Mouse (Mus musculus) layer of hippocampus, postnatal 14 days (tissue): ENCODE measurements around the gene Zbtb8a. TPM values are rescaled to one million over a fixed set of nuclear protein-coding genes. Genes with fewer than 3 reads are reported as not detected.

Experiments used
- DNase-seq, 2 experiments: peaks; one replicate each; pipeline ENCODE4 v3.0.0; 2021 to 2022; ENCODE audit warnings: low spot score in 2 of 2, mixed read lengths in 1 of 2
- total RNA-seq, 2 experiments: library from RNA; stranded (reverse); gene quantifications; 2 replicates each; pipeline ENCODE4 v1.2.3; 2021

Gene Zbtb8a
- total RNA-seq, 2 experiments from 2014 or later, result 6.1 to 6.3 TPM

DNA sequence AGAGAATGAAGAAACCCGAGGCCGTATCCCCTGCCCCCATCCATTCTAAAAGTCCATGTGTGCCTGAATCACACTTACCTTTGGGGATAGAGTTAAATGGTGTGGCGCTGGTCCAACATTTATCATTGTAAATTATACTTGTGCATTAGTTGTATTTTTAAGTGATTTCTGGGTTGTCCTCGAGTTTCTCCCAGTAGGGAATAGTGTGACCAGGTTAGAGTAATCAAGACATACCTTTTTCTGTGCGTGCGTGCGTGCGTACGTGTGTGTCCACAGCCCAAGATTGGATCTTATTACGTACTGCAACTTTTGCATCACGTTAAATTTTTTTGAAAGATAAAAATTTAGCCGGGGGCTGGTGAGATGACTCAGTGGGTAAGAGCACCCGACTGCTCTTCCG, 41.6 kb downstream of the Zbtb8a start:
- DNase-seq, result peak in 1 of 2 experiments; percentile 6

DNA sequence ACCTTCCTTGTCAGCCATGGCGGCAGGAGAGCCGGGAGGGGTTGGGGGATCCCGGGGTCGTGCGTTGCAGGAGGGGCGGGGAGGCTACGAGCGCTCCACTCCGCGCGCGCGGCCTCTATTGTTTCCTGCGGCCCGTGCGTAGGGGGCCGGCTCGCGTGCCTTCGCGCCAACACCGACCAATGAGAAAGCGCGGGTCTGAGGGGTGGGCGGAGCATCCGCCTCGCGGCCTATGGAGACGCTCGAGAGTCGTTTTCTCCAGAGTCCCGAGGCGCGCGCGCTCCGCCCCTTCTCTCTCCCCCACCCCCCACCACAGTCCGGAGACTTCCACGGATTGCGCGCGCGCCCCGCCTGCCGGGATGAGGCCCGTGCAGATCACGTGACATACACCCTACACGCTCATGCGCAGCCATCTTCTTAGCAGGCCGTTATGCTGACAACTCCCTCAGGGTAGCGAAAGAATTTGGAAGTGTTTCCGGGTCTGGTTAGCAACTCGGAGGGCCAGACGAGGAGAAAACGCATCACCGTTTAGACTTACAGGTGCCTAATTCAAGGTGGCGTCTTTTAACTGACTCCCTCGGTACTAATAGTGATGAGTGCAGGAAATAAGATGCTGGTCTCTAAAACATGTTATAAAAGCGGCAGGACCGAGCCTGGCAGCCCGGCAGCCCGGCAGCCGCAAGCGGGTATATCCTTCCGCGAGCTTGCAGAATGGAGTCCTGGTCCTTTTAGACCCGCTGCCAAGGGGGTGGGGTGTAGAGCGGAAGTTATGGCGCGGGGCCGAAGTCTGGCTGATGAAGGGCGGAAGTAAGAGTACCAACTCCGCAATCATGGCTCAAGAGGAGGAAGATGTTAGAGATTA, 42.5 kb downstream of the Zbtb8a start, which contains the start of the genes Rbbp4 and Zbtb8os:
Gene Rbbp4, minus strand, starts transcription at position 155 of the 859 bp plus-strand sequence.
Gene Zbtb8os, plus strand, starts transcription at position 480 of the 859 bp plus-strand sequence.
- DNase-seq, result peak; percentile 94 to 98

DNA sequence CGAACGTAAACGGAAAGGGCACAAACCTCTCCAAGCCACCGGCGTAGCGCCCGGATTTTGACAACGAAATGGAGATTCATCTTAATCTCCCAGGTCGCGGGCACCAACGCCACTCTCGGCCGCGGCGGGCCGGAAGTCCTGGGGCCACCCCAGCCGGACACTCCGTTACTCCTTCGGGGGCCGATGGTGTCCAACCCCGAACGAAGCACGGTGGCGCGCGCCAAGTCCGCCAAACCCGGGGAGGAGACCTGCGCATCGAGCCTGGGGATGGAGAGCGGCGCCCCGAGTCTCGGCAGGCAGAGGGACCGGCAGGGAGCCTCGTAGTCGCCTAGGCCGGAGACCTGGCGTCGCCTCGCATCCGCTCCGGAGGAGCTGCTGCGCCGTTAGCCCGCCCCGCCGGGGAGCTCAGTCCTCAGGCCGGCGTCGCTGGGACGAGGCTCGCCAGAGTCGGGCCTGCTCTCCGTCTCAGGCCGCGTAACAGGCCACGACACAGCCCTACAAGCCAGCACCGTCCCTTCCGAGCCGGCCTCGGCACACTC, 43.2 kb downstream of the Zbtb8a start:
- DNase-seq, result peak in 1 of 2 experiments; percentile 37

DNA sequence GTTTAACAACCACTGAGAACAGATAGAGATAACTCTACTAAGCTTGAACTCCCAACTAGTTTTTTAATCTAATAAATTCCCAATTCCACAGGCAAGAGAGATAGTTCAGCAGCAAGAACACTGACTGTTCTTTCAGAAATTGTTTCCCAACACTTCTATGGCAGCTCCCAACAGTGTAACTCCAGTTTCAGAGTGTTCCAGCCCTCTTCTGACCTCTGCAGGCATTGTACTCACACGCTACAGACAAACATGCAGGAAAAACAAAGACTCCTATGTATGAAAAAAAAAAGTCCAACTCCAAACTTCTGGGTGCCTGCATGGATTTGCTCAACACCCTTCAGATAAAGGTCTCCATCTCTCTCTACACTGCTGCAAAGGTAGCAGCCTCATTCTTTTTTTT, 45.1 kb downstream of the Zbtb8a start:
- no peak for DNase-seq

DNA sequence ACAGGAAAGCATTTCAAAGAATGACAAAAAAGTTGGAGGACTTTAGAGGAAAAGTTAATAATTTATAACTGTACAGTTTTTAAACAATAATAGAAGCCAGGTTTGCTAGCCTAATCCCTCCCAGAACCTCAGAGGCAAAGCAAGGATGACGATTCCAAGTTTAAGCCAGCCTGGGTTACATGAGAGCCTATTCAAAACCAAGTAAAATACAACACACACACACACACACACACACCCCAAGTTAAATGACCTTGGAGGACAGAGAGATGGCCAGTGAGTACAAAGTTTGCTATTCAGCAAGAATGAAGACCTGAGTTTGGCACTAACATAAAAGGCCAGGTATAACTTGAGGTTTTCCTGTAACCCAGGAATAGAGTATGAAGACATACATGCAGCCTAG, 51.7 kb downstream of the Zbtb8a start:
- DNase-seq, result no peak

DNA sequence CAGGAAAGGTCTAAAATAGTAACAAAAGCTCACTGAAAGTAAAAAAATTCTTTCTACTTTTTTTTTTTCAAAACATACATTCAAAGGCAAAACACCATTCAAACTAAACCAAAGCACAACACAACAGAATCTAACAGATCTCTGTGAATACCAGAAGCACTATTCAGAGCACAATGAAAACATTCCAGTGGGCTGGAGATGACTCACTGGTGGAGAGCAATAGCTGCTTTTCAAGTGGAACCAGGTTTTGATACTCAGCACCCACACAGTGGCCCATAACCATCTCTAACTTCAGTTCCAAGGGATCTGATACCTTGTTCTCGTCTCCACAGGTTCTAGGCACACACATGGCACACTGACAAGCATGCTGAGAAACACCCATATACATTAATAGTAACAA, 53.2 kb downstream of the Zbtb8a start:
- DNase-seq, result no peak

DNA sequence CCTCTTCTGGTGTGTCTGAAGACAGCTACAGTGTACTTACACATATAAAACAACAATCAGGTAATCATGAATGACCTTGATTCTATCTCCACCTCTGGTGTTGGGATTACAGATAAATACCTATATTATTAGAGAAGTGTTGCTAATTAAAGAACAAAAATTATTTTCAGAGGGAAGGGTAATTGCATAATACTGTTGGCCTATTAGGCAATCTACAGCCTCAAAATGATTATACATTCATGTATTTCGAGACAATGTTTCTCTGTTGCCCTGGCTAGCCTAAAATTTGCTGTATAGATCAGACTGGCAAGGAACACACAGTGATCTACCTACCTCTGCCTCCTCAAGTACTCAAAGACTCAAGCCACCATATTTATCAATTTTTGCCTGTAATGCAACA, 54.4 kb downstream of the Zbtb8a start:
- DNase-seq, result no peak

DNA sequence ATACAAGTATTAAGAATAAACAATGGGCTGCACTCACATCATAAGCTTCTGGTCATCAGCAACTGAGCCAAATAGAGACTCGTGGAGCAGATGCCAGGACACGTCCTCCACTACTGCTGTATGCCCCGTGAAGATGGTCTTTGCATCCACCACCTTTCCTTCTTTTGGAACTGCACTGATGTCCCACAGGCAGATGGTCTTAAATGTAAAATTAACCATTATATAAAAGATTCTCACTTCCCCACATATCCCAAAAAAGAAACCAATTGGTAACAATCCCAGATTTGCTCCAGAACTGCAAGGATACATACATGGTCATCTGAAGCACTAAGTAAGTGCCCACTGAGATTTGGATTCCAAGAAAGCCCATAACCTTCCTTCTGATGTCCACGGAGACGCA, 55.9 kb downstream of the Zbtb8a start:
- DNase-seq, result no peak

DNA sequence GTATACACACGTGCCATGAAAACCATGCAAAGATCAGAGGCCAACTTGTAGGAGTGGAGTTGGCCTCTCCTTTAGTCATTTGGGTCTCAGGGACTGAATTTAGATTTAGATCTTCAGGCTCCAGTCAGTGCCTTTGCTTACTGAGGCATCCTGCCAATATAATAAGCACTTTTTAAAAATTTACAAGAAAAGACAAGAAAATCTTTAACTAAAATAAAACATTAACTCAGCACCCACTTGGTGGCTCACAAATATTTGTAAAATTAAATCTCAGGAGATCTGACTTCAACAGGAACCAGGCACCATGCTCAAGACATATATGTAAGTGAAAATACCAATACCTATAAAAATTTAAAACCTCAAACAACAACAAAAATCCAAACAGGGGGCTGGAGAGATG, 57.0 kb downstream of the Zbtb8a start:
- DNase-seq, result no peak

DNA sequence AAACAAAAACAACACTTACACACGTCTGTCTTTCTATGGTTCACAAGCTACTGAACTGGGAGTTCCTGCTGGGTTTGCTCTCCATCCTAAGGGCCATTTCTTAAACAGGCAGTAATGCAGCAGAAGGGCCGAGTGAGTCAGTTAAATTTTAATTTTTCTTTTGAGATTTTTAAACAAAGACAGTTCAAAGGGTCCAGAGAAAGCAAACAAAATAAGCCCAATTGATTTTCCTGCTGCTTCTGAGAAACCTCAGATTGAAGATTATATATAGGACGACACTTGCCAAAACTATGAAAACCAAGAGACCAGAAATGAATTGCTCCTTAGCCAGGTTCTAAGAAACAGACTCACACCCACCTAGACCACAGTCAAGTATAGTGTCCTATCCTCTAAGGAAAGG, 64.0 kb downstream of the Zbtb8a start:
- no peak for DNase-seq

DNA sequence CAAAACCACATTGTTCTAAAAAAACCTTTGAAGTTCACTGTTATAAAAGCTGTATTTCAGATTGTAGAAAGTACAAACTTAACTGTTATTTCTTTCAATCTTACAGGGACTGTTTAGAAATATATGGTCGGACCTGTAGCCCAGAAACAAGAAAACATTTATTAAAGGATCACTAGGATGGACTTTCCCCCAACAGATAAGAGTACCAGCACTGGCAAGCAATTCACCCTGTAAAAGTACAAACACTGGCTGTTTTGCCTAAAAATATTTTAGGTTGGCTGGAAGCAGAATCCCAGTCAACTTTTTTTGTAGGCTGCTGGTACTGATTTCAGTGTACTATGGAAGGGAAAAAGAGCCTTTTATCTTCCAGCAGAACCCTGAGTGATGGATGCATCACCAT, 70.0 kb downstream of the Zbtb8a start:
- DNase-seq, result no peak

DNA sequence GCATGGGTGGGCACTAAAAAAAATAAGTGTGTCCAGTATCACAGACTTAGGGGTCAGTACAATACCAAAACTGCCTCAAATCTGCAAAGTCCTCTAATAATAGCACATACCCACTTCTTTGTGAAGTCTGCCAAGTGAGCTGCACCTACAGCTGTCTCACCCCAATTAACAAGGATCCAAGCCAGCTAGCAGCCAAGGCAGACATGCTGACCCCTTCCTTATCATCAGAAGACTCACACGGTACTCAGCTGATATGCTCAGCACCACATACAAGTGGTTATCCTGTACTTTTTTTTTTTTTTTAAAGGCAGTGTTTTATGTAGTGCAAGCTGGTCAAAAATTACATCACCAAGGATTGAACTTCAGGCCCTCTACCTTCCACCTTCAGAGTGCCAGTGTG, 73.6 kb downstream of the Zbtb8a start:
- DNase-seq, result no peak

DNA sequence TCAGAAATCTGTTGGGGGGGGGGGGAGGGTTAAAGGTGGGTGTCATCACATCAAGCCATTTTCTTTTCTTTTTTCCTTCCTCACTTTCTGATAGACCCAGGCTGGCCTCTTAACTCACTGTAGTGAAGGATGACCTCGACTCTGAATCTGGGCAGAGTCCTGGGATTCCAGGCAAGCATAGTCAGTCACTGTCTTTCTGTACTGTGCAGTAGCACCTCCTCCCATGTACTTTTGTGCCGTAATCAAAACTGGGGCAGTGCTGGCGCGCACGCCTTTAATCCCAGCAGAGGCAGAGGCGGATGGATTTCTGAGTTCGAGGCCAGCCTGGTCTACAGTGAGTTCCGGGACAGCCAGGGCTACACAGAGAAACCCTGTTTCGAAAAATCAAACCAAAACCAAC, 74.1 kb downstream of the Zbtb8a start:
- DNase-seq, result no peak

Other genes starting within 250 kb of the Zbtb8a start
- gene Fndc5, start 241.1 kb downstream of the Zbtb8a start, total RNA-seq, result 10 to 100 TPM; 70.9 to 75.6 TPM
- gene S100pbp, start 188.4 kb downstream of the Zbtb8a start, total RNA-seq, result 10 to 100 TPM; 32.3 to 37.9 TPM
- 100 to 1,000 TPM in 1 of 2 experiments, 10 to 100 TPM in 1; 96.1 to 101 TPM for gene Yars, start 188.4 kb downstream of the Zbtb8a start, total RNA-seq
- gene C77080, start 116.7 kb downstream of the Zbtb8a start, total RNA-seq, result 10 to 100 TPM; 10.7 to 11.7 TPM
- gene Sync, start 90.5 kb downstream of the Zbtb8a start, total RNA-seq, result 1 to 10 TPM; 1.2 TPM
- 100 to 1,000 TPM; 130 to 131 TPM for gene Rbbp4, start 42.7 kb downstream of the Zbtb8a start, total RNA-seq
- 10 to 100 TPM; 23.7 to 26.3 TPM for gene Zbtb8os, start 42.4 kb downstream of the Zbtb8a start, total RNA-seq
- gene Zbtb8b, start 62.7 kb upstream of the Zbtb8a start, total RNA-seq, result 1 to 10 TPM; 4.0 to 5.0 TPM
- 10 to 100 TPM; 52.2 to 54.2 TPM for gene Bsdc1, start 83.5 kb upstream of the Zbtb8a start, total RNA-seq
- gene Tssk3, start 112.9 kb upstream of the Zbtb8a start, total RNA-seq, result not detected
- under 1 TPM in 1 of 2 experiments, not detected in 1; 0.72 TPM for gene Fam229a, start 113.1 kb upstream of the Zbtb8a start, total RNA-seq
- 100 to 1,000 TPM; 372 to 379 TPM for gene Marcksl1, start 135.5 kb upstream of the Zbtb8a start, total RNA-seq
- gene Hdac1, start 164.6 kb upstream of the Zbtb8a start, total RNA-seq, result 10 to 100 TPM; 36.4 to 44.6 TPM
- gene Lck, start 195.5 kb upstream of the Zbtb8a start, total RNA-seq, result 1 to 10 TPM; 4.0 to 4.4 TPM
- under 1 TPM in 1 of 2 experiments, not detected in 1; 0.37 TPM for gene Fam167b, start 200.4 kb upstream of the Zbtb8a start, total RNA-seq
- 100 to 1,000 TPM; 121 to 128 TPM for gene Eif3i, start 222.5 kb upstream of the Zbtb8a start, total RNA-seq
- gene Tmem234, start 222.6 kb upstream of the Zbtb8a start, total RNA-seq, result 10 to 100 TPM; 86.1 to 90.9 TPM
- gene Dcdc2b, start 236.1 kb upstream of the Zbtb8a start, total RNA-seq, result 1 to 10 TPM; 3.4 to 4.4 TPM
- 10 to 100 TPM; 31.3 to 35.7 TPM for gene Iqcc, start 241.0 kb upstream of the Zbtb8a start, total RNA-seq
- gene Ccdc28b, start 245.8 kb upstream of the Zbtb8a start, total RNA-seq, result 100 to 1,000 TPM; 102 to 116 TPM